Mouse (Mus musculus) embryonic facial prominence, embryonic 10.5 days (tissue): ENCODE measurements around the gene Hbp1. TPM values are rescaled to one million over a fixed set of nuclear protein-coding genes. Genes with fewer than 3 reads are reported as not detected.

Source experiments
- DNase-seq: peaks from one replicate; pipeline ENCODE4 v3.0.0-alpha.2; 2017; ENCODE audit warnings: low spot score
- H3K27ac ChIP-seq: fragments of 300-500 bp; sonication (generic); replicated peaks from 2 replicates; pipeline ENCODE4 v1.5.1; 2016; ENCODE audit warnings: mild to moderate bottlenecking
- H3K27me3 ChIP-seq: fragments of 300-500 bp; sonication (generic); replicated peaks from 2 replicates; pipeline ENCODE4 v1.6.1; 2016; ENCODE audit warnings: low read depth, mild to moderate bottlenecking; ENCODE audit not compliant: poor library complexity, severe bottlenecking
- H3K36me3 ChIP-seq: fragments of 300-500 bp; sonication (generic); replicated peaks from 2 replicates; pipeline ENCODE4 v1.6.1; 2016; ENCODE audit warnings: mild to moderate bottlenecking, moderate library complexity
- H3K4me1 ChIP-seq: fragments of 300-500 bp; sonication (generic); 2 replicates; pipeline ENCODE4 v1.6.1; 2016
- H3K4me3 ChIP-seq: fragments of 300-500 bp; sonication (generic); 2 replicates; pipeline ENCODE4 v1.5.1; 2016; ENCODE audit warnings: mild to moderate bottlenecking, moderate library complexity
- H3K9me3 ChIP-seq: fragments of 300-500 bp; sonication (generic); 2 replicates; pipeline ENCODE4 v1.6.1; 2016; ENCODE audit warnings: mild to moderate bottlenecking
- WGBS: fragments of 180-500 bp; shearing (Covaris S2); methylation state at CpG from one replicate; pipeline ENCODE4 v1.1.7; 2016; 5-methylcytosine and 5-hydroxymethylcytosine counted together
- polyA plus RNA-seq: library from polyadenylated mRNA; unstranded; fragments of >200 nt; fragmentation: Nextera tagmentation; extraction: Ambion mirVana; gene quantifications from 2 replicates; pipeline ENCODE4 v1.2.1, GENCODE M21; 2016

Hbp1 gene
- 92.9 and 103 TPM in 2 replicates for polyA plus RNA-seq

GRCm38 (mm10) chr12:31949759-31950658 is at the start of gene Hbp1:
Gene Hbp1, minus strand, starts transcription at chr12:31950535.
- peak; percentile 95 for DNase-seq
- no peaks in the 10 kb centered on the region for H3K27me3 ChIP-seq
- peak within 1 kb of the TSS; percentile 96 for H3K4me3 ChIP-seq
- WGBS = 1% methylated on average over 71 of the region's 71 CpGs
- peaks cover 8% of the 10 kb centered on the region; the same call in 1 of the 2 replicates for H3K4me1 ChIP-seq
- peak within 1 kb of the TSS; percentile 100 for H3K27ac ChIP-seq
- H3K36me3 ChIP-seq = peaks cover 2% of the 10 kb centered on the region; the same call in 1 of the 2 replicates
- H3K9me3 ChIP-seq = no peaks in the 10 kb centered on the region

DNA sequence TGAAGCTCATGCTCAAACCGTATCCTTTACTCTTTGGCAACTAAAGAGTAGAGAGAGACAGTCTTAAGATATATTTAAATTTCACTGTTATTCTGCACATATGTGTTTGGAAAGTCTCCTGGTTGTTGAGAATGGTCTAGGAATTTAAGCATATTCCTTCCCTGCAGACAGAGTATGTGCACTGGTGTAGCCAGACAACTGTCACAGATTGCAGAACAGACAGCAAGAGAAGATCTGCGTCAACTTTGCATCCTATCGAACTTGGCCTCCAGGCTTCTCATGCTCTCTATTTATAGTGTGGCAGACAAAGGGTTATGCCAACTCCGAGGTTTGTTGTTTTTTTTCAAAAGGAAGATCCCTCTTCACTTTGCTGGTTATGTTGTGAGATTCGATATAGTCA is 48.4 kb upstream of the Hbp1 start:
- Histone ChIP-seq H3K4me1 (0 out of 2 replicates have a peak, but pooled peaks cover 6% of the 10 kb centered on the region), H3K4me3 (no peak overlapping the region), H3K27ac (no peak overlapping the region), H3K27me3 (no peaks in the 10 kb centered on the region), H3K9me3 (no peaks in the 10 kb centered on the region), H3K36me3 (no peaks in the 10 kb centered on the region)
- WGBS = 85% methylated on average over 5 of the region's 5 CpGs
- no peak for DNase-seq

GRCm38 (mm10) chr12:31997328-31997878 is 47.1 kb upstream of the Hbp1 start:
- H3K4me3 ChIP-seq = no peak overlapping the region
- H3K36me3 ChIP-seq = no peaks in the 10 kb centered on the region
- H3K4me1 ChIP-seq = 0 out of 2 replicates have a peak, but pooled peaks cover 7% of the 10 kb centered on the region
- H3K27me3 ChIP-seq = no peaks in the 10 kb centered on the region
- 78% methylated on average over 3 of the region's 3 CpGs for WGBS
- no peaks in the 10 kb centered on the region for H3K9me3 ChIP-seq
- no peak for DNase-seq
- H3K27ac ChIP-seq = no peak overlapping the region

DNA sequence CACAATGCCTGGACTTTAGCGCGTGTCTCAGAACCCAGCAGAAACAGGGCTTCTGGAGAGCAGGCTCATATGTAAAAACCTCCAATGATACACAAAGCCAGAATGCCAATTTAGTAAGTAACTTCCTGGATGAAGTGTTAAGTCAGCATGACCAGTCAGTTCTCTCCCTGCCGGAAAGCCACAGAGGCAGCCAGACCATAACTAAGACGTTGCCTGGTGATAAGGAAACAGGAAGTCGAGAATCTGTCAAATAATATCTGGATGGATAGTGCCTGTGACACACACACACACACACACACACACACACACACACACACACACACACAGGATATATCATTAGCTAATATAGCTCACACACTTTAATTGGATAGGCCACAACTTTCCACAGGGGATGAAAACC is 46.5 kb upstream of the Hbp1 start:
- no peak overlapping the region for H3K4me3 ChIP-seq
- 75% methylated on average over 5 of the region's 5 CpGs for whole genome bisulfite sequencing
- H3K4me1 ChIP-seq = 0 out of 2 replicates have a peak, but pooled peaks cover 7% of the 10 kb centered on the region
- no peaks in the 10 kb centered on the region for H3K36me3 ChIP-seq
- no peaks in the 10 kb centered on the region for H3K9me3 ChIP-seq
- no peaks in the 10 kb centered on the region for H3K27me3 ChIP-seq
- DNase-seq = no peak
- no peak overlapping the region for H3K27ac ChIP-seq

- H3K27me3 ChIP-seq = no peaks in the 10 kb centered on the region
- H3K36me3 ChIP-seq = peaks cover 13% of the 10 kb centered on the region; the same call in 1 of the 2 replicates
- 0 out of 2 replicates have a peak, but pooled peaks cover 6% of the 10 kb centered on the region for H3K4me1 ChIP-seq
- WGBS = 93% methylated on average over 4 of the region's 4 CpGs
- no peak overlapping the region for H3K27ac ChIP-seq
- no peak overlapping the region for H3K4me3 ChIP-seq
- H3K9me3 ChIP-seq = no peaks in the 10 kb centered on the region
- no peak for DNase-seq
These were observed 40.2 kb upstream of the Hbp1 start for GRCm38 (mm10) chr12:31990575-31990974.

- H3K27ac ChIP-seq = no peak overlapping the region
- H3K36me3 ChIP-seq = peaks cover 13% of the 10 kb centered on the region; the same call in 1 of the 2 replicates
- H3K4me3 ChIP-seq = no peak overlapping the region
- DNase-seq = no peak
- H3K4me1 ChIP-seq = peaks cover 7% of the 10 kb centered on the region; the same call in 1 of the 2 replicates
- no peaks in the 10 kb centered on the region for H3K27me3 ChIP-seq
- no peaks in the 10 kb centered on the region for H3K9me3 ChIP-seq
These were observed 39.4 kb upstream of the Hbp1 start for GRCm38 (mm10) chr12:31989726-31990125.

- no peak for DNase-seq
- no peaks in the 10 kb centered on the region for H3K9me3 ChIP-seq
- WGBS = 93% methylated on average over 2 of the region's 2 CpGs
- peaks cover 11% of the 10 kb centered on the region; the same call in 1 of the 2 replicates for H3K36me3 ChIP-seq
- no peaks in the 10 kb centered on the region for H3K27me3 ChIP-seq
- no peak overlapping the region for H3K27ac ChIP-seq
- no peak overlapping the region for H3K4me3 ChIP-seq
- peaks cover 9% of the 10 kb centered on the region; the same call in 1 of the 2 replicates for H3K4me1 ChIP-seq
These were observed 36.1 kb upstream of the Hbp1 start for GRCm38 (mm10) chr12:31986463-31986862.

DNA sequence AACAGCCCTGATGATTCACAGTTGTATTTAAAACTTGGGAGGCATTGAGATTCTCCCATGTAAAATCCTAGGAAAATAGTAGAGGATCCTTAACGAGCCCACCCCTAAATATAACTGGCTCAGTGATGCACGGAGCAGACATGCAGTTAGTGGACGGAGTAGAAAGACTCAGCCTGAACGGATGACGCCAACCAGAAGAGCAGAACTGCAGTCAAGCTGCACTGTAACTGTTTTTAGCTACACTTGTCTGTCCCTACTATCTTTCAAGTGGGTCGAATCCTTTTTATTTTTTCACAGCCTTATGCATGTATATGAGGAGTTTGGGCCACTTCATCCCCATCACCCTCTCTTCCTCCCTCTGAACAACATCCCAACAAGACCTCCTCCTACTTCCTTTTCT is 35.4 kb upstream of the Hbp1 start:
- no peaks in the 10 kb centered on the region for H3K27me3 ChIP-seq
- no peak for DNase-seq
- H3K9me3 ChIP-seq = no peaks in the 10 kb centered on the region
- H3K27ac ChIP-seq = no peak overlapping the region
- H3K4me3 ChIP-seq = no peak overlapping the region
- H3K4me1 ChIP-seq = peaks cover 9% of the 10 kb centered on the region; the same call in 1 of the 2 replicates
- H3K36me3 ChIP-seq = peaks cover 8% of the 10 kb centered on the region; the same call in 1 of the 2 replicates
- WGBS = 88% methylated on average over 6 of the region's 6 CpGs

DNA sequence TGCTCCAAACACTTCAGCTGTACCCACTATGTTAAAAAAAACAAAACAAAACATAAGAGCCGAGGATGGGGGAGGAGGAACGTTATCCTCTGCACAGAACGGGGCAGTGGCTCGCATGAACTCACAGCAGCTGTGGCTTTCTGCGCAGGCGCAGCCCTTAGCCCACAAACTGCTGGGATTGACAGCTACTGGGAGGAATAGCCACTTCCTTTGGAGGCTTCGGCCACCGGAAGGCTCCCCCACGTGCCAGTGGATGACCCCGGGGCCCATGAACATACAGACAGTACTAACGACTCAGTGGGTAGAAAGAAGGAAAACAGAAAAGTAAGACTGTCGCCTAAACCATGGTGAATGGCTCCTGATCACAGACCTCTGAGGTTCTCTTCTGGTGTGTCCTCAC is 34.3 kb upstream of the Hbp1 start:
- Histone ChIP-seq H3K9me3 (no peaks in the 10 kb centered on the region), H3K27ac (no peak overlapping the region), H3K4me1 (peaks cover 9% of the 10 kb centered on the region; the same call in 1 of the 2 replicates), H3K36me3 (peaks cover 8% of the 10 kb centered on the region; the same call in 1 of the 2 replicates), H3K27me3 (no peaks in the 10 kb centered on the region), H3K4me3 (no peak overlapping the region)
- no peak for DNase-seq
- 64% methylated on average over 12 of the region's 12 CpGs for WGBS

DNA sequence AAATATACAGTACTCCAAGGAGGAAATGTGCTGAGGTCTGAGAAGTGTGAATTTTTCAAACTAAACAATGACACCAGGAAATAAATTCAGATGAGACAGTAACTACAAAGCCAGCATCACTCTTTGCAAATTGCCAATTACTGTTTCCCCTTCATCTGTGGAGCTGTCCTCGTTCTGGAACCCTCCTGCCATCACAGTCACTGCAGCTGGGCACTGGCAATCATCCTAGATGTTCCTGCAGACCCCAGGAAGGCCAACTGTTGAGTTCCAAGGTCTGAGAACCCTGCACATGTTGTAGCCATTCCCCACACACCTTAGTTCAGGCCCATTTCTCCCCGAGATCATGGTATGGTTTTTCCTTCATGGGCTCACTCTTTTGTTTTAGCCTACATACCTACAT is 33.9 kb upstream of the Hbp1 start:
- H3K4me3 ChIP-seq = no peak overlapping the region
- no peak for DNase-seq
- 58% methylated on average over 2 of the region's 2 CpGs for WGBS

DNA sequence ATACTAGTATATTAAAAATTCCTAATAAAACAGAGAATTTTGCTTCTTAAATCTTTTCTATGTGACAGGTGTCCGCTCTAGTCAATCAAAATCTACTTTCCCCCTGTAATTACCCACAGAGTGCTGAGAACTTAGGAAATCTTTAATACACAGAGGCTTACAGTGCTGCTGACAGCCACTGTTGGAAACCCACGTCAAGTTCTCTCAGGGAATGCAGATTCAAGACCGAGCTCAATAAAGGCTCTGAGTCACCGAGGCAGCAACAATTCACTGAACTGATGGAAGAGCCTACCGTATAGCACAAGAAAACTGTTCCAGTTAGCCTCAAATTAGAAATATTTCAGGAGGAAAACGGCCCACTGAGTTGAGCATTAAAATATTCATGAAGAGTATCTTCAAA is 33.4 kb upstream of the Hbp1 start:
- peaks cover 6% of the 10 kb centered on the region; the same call in 1 of the 2 replicates for H3K4me1 ChIP-seq
- H3K27me3 ChIP-seq = no peaks in the 10 kb centered on the region
- no peak overlapping the region for H3K27ac ChIP-seq
- no peak overlapping the region for H3K4me3 ChIP-seq
- H3K36me3 ChIP-seq = peaks cover 8% of the 10 kb centered on the region; the same call in 1 of the 2 replicates
- DNase-seq = no peak
- 84% methylated on average over 6 of the region's 6 CpGs for WGBS
- no peaks in the 10 kb centered on the region for H3K9me3 ChIP-seq

More for the DNA sequence above, 33.9 kb upstream of the Hbp1 start:
- no peak overlapping the region for H3K27ac ChIP-seq
- H3K4me1 ChIP-seq = peaks cover 8% of the 10 kb centered on the region; the same call in 1 of the 2 replicates
- no peaks in the 10 kb centered on the region for H3K9me3 ChIP-seq
- no peaks in the 10 kb centered on the region for H3K27me3 ChIP-seq
- H3K36me3 ChIP-seq = peaks cover 8% of the 10 kb centered on the region; the same call in 1 of the 2 replicates

DNA sequence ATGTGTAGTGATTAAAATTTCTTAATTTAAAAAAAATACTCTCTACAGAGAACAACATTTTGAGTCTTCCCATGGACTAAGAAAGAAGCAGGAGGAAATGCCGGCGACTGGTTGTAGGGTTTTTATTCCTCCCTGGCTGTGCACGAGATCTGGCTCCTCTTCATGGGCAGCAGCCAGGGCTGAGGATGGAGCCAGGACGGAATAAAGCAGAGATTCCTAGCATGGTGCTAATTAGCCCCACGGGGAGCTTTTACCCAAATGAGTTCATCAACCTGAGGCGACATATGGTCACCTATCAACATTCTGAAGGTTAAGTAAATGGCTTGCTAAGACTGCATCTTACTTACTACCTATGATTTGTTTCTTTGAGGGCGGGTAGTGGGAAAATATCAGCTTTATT is 32.9 kb upstream of the Hbp1 start:
- DNase-seq = no peak
- WGBS = 60% methylated on average over 7 of the region's 7 CpGs
- H3K4me3 ChIP-seq = no peak overlapping the region
- no peaks in the 10 kb centered on the region for H3K9me3 ChIP-seq
- H3K36me3 ChIP-seq = peaks cover 8% of the 10 kb centered on the region; the same call in 1 of the 2 replicates
- H3K27me3 ChIP-seq = no peaks in the 10 kb centered on the region
- H3K4me1 ChIP-seq = peaks cover 6% of the 10 kb centered on the region; the same call in 1 of the 2 replicates
- no peak overlapping the region for H3K27ac ChIP-seq
